Comparison of ENCODE assay signal across 15 mouse cellular contexts in the genomic region with DNA sequence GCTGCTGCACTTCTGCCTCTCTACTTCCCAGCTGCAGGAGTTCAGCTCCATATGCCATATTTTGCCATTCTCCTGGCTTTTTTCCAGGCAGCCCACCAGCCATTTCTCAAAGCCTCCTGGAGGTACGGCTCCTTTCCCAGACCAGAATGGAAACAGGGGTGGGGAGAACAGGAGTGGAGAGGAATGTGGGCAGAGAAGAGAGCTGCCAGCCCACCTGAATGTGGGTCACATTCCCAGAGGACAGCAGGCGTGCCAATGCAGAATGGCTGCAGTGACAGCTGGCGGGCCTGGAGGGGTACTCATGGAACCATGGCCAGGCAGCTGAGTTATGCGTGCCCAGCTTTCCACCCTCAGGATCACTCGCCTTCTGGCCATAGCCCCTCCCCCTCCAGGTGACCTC. TPM values are rescaled to one million over a fixed set of nuclear protein-coding genes. Genes with fewer than 3 reads are reported as not detected.
DNase-seq lines count a peak whose midpoint lies in the region; ATAC-seq and TF ChIP-seq lines count a peak whose summit lies in the region.
"Had no signal": no experiment of that assay in that cellular context is flagged by ENCODE, and none has a peak within 500 bp of the region (broad histone marks: within the 10 kb centered on the region; RNA-seq: fewer than 3 reads in every experiment).

No protein-coding gene starts in this region.

- no peak for DNase-seq in hindbrain, embryonic 10.5 days (ENCODE audit: low spot score)
- DNase-seq in hindbrain, embryonic 11.5 days (ENCODE audit: low spot score), result no peak
- peak; percentile 46 for DNase-seq in cerebellum, adult 11-12 months
- DNase-seq in adipocyte (ENCODE audit: low spot score), result no peak
- no peak for DNase-seq in heart, adult 11 months
- DNase-seq: gastrocnemius, postnatal 14 days; lung, embryonic 14.5 days; thymus, postnatal 36 days had no signal

- no peaks in the 10 kb centered on the region for H3K36me3 ChIP-seq in hindbrain, embryonic 10.5 days
- H3K36me3 ChIP-seq in hindbrain, embryonic 11.5 days (ENCODE audit: control insufficient read depth, insufficient read depth, low read length), result no peaks in the 10 kb centered on the region
- H3K36me3 ChIP-seq in midbrain, embryonic 16.5 days (ENCODE audit: control insufficient read depth, insufficient read depth, low read length), result no peaks in the 10 kb centered on the region; the same call in 1 of the 2 replicates
- H3K36me3 ChIP-seq: embryonic facial prominence, embryonic 10.5 days; heart, embryonic 13.5 days; limb, embryonic 13.5 days; stomach, embryonic 15.5 days had no signal

- H3K27me3 ChIP-seq in hindbrain, embryonic 10.5 days (ENCODE audit: insufficient read depth, poor library complexity, severe bottlenecking), result peaks cover 4% of the 10 kb centered on the region; the same call in 1 of the 2 replicates
- H3K27me3 ChIP-seq in hindbrain, embryonic 11.5 days (ENCODE audit: control insufficient read depth, insufficient read depth, low read length), result no peaks in the 10 kb centered on the region
- no peaks in the 10 kb centered on the region for H3K27me3 ChIP-seq in midbrain, embryonic 16.5 days (ENCODE audit: control insufficient read depth, insufficient read depth, low read depth, low read length)

- H3K4me3 ChIP-seq in hindbrain, embryonic 10.5 days, result no peak overlapping the region
- no peak overlapping the region for H3K4me3 ChIP-seq in hindbrain, embryonic 11.5 days (ENCODE audit: low read depth, low read length)
- no peak overlapping the region for H3K4me3 ChIP-seq in cortical plate, adult 2 months (ENCODE audit: insufficient read depth, low read length)
- H3K4me3 ChIP-seq in midbrain, embryonic 16.5 days (ENCODE audit: low read depth, low read length), result no peak overlapping the region
- H3K4me3 ChIP-seq: embryonic facial prominence, embryonic 10.5 days; heart, embryonic 13.5 days; limb, embryonic 13.5 days; stomach, embryonic 15.5 days had no signal

- ATAC-seq in hindbrain, embryonic 11.5 days (ENCODE audit: low FRiP score), result no peak
- no peak for ATAC-seq in midbrain, embryonic 16.5 days

- peaks cover 47% of the 10 kb centered on the region for H3K4me1 ChIP-seq in hindbrain, embryonic 10.5 days (replicated peaks)
- peaks cover 10% of the 10 kb centered on the region for H3K4me1 ChIP-seq in hindbrain, embryonic 11.5 days (replicated peaks; ENCODE audit: control insufficient read depth, insufficient read depth, low read length)
- peaks cover 21% of the 10 kb centered on the region for H3K4me1 ChIP-seq in cortical plate, adult 2 months (ENCODE audit: control insufficient read depth, insufficient read depth, low read length)
- peaks cover 19% of the 10 kb centered on the region for H3K4me1 ChIP-seq in midbrain, embryonic 16.5 days (ENCODE audit: control insufficient read depth, insufficient read depth, low read length)
- H3K4me1 ChIP-seq: heart, embryonic 13.5 days; stomach, embryonic 15.5 days had no signal

- H3K9me3 ChIP-seq in hindbrain, embryonic 10.5 days, result no peaks in the 10 kb centered on the region
- no peaks in the 10 kb centered on the region for H3K9me3 ChIP-seq in hindbrain, embryonic 11.5 days (ENCODE audit: control insufficient read depth, low read length)
- no peaks in the 10 kb centered on the region for H3K9me3 ChIP-seq in midbrain, embryonic 16.5 days (replicated peaks; ENCODE audit: control insufficient read depth, low read length, poor library complexity, severe bottlenecking)
- H3K9me3 ChIP-seq: embryonic facial prominence, embryonic 10.5 days; heart, embryonic 13.5 days; limb, embryonic 13.5 days; stomach, embryonic 15.5 days had no signal

- H3K27ac ChIP-seq in hindbrain, embryonic 10.5 days, result 0 out of 2 replicates have a peak overlapping the region, but pooled peaks have one; percentile 24
- H3K27ac ChIP-seq in hindbrain, embryonic 11.5 days (ENCODE audit: low read depth, low read length), result no peak overlapping the region
- H3K27ac ChIP-seq in cortical plate, adult 2 months (ENCODE audit: insufficient read depth, low read length), result peak overlapping the region; percentile 4; the same call in 1 of the 2 replicates
- H3K27ac ChIP-seq in midbrain, embryonic 16.5 days (ENCODE audit: low read length), result peak overlapping the region; percentile 18
- H3K27ac ChIP-seq: embryonic facial prominence, embryonic 10.5 days; heart, embryonic 13.5 days; kidney, postnatal 0 days; limb, embryonic 13.5 days; stomach, embryonic 15.5 days had no signal

- H3K9ac ChIP-seq in hindbrain, embryonic 11.5 days (ENCODE audit: low read depth, low read length), result no peak overlapping the region
- no peak overlapping the region for H3K9ac ChIP-seq in midbrain, embryonic 16.5 days (ENCODE audit: low read depth, low read length)
- H3K9ac ChIP-seq: heart, embryonic 13.5 days; limb, embryonic 13.5 days; lung, embryonic 14.5 days; stomach, embryonic 15.5 days had no signal

- WGBS in hindbrain, embryonic 10.5 days, result 70% methylated on average over 5 of the region's 5 CpGs
- WGBS in hindbrain, embryonic 11.5 days, result 70% methylated on average over 5 of the region's 5 CpGs
- WGBS in midbrain, embryonic 16.5 days, result 49% methylated on average over 5 of the region's 5 CpGs

- TF ChIP-seq POLR2A in cortical plate, adult 2 months (IDR thresholded peaks at IDR 0.05; ENCODE audit: extremely low read depth, insufficient read depth, low read length), result no peak

- H3K4me2 ChIP-seq in hindbrain, embryonic 11.5 days (replicated peaks; ENCODE audit: low read depth, low read length), result no peak overlapping the region
- H3K4me2 ChIP-seq in midbrain, embryonic 16.5 days (ENCODE audit: low read length), result no peak overlapping the region
- H3K4me2 ChIP-seq: heart, embryonic 13.5 days; limb, embryonic 13.5 days; lung, embryonic 14.5 days; stomach, embryonic 15.5 days had no signal

- no peak for TF ChIP-seq CTCF in cortical plate, adult 2 months (IDR thresholded peaks at IDR 0.05; ENCODE audit: extremely low read depth, insufficient read depth, low read length)

RNA-seq across cellular contexts. Expression of gene Nfasc, which starts 32.2 kb away (rescaled TPM):
- polyA plus RNA-seq in hindbrain, embryonic 10.5 days (2016; fragmentation: Nextera tagmentation; extraction: Ambion mirVana), result 22.9 and 39.2 TPM in 2 replicates
- polyA plus RNA-seq in hindbrain, embryonic 11.5 days (2014; fragmentation: Nextera tagmentation; extraction: Ambion mirVana), result 26.9 and 38.0 TPM in 2 replicates
- 96.2 and 109 TPM in 2 replicates for polyA plus RNA-seq in cortical plate, adult 2 months (2012; rRNA removed)
- polyA plus RNA-seq in midbrain, embryonic 16.5 days (2015; fragmentation: Nextera tagmentation; extraction: Ambion mirVana), result 42.7 and 45.4 TPM in 2 replicates
